Mouse (Mus musculus) c-Kit-positive CD71-negative TER-119-negative erythroid progenitor cells, embryonic 14.5 days (primary cell): ENCODE measurements at regions not wholly inside any gene's neighbourhood (a gene's known extent, or its start where the extent isn't known, plus 50 kb on each side); places are given as distances from the start of the nearest gene placed in this dataset.

Experiments
- DNase-seq: peaks from one replicate; pipeline ENCODE4 v3.0.0-alpha.2; 2013; ENCODE audit warnings: low read depth

DNA sequence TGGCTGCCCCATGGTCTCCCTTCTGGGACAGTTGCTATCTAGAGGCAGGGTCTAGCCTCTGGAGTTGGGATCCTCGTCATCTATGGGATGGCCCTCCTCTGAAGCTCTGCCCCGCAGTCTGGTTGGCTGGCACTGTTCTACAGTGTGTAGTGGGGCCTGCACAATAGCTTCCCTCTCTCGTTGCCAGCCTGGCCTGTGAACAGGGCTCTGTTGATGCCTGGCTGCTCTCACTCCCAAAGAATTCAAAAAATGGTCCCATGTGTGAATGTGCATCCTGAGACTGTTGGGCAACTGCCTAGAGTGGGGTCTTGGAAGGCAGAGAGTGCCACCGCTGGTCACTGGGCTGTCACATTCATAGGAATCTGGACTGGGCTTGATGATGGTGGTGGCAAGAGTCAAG is 53.8 kb upstream of the Ccnd1 start:
- DNase-seq, result no peak

DNA sequence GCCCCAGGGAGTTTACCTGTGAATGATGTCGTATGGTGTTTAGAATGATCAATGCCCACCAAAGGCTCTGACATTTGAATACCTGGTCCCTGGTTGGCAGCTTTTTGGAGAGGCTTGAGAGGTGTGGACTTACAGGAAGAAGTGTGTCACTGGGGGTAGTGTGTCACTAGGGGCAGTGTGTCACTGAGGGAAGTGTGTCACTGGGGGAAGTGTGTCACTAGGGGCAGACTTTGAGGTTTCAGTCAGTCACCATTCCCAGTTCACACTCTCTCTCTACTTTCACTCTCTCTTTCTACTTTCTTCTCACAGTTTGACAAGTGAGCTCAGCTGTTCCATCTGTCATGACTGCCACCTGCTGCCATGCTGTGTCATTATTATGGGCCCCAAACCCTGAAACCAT is 52.0 kb upstream of the Ccnd1 start:
- DNase-seq, result no peak
